Mouse (Mus musculus) gastrocnemius, postnatal 25 days (tissue): ENCODE results near the gene Ccnl2. TPM values are rescaled to one million over a fixed set of nuclear protein-coding genes. Genes with fewer than 3 reads are reported as not detected.

Source experiments
- DNase-seq: peaks from one replicate; pipeline ENCODE4 v3.0.0; 2022
- total RNA-seq, 2 experiments: library from RNA; stranded (reverse); gene quantifications; 1 replicate in 1 of 2; 2 replicates in 1 of 2; pipeline ENCODE4 v1.2.3; 2021

Gene Ccnl2
- total RNA-seq, 2 experiments from 2014 or later = 20.4 to 26.6 TPM

DNA sequence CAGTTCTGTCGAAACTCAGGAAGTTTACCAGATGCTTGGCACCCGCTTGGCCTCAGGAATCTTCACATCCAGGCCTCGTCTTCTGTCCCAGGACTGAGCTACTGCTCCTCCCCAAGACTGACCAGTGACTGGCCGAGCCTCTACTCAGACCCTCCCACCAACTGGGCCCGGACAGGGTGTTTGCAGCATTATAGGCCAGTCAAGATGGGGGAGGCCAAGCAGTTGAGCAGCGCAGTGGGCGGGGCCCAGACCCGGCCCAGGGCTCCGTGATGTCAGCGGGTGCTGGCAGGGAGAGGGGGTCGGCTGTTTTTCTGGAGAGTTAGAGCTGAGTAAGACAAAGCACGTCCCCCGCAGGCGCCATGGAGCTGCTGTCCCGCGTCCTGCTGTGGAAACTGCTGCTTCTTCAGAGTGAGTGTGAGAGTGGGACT is 27.2 kb downstream of the Ccnl2 start, which contains the start of gene Mxra8:
Mxra8 (plus strand) TSS at position 198 of the 428 bp plus-strand sequence.
- DNase-seq = peak; percentile 96

DNA sequence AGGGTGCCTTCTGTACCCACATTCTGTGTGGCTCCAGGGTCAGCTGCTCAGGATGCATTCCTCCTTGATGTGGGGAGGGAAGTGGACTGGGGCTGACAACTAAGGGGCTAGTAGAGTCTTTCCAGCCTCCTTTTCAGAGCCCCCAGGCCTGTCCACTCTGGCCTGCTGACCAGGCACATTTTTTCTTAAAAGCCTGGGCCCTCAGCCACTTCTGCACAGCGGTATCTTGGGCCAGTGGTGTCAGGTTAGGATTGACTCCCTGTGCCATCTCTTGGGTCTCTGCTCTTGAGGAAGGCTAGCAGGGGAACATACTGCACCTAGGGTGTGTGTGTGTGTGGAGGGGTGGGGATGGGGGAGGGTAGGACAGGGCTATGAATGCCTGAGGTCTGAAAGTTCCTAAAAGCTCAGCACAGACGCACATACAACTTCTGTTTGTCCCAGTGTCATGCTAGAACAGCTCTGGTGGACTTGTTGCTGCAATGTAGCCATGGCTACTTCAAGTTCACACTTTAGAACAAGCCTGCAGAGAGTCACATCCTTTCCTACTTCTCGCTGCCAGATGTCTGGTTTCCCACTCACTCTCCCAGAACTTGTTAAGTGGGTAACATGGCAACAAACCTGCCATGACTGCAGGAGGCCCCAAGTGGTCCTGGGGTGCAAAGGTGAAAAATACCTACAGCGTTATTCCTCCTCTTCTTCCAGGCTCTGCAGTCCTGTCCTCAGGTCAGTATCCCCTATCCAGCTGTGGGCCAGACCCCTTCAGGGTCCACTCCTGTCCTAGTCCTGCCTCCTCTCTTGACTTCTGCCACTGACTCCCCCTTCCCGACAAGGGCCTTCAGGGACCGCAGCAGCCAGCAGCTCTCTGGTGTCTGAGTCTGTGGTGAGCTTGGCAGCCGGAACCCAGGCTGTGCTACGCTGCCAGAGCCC is 28.1 kb downstream of the Ccnl2 start:
- peak; percentile 71 for DNase-seq

DNA sequence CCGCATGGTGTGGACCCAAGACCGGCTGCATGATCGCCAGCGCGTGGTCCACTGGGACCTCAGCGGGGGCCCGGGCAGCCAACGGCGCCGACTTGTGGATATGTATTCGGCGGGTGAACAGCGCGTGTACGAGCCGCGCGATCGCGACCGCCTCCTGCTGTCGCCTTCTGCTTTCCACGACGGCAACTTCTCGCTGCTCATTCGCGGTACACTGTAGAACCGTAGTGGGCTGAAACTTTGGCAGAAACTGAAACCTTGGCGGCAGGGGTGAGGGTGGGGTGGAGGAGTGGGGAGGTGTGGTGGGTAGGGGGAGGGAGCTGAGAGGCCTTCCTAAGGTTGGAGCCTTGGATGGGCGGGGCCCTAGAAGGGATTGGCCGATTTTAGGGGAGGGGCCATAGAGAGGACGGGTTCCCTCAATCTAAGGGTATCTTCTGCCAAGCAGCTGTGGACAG is 28.7 kb downstream of the Ccnl2 start:
- DNase-seq = peak; percentile 70

DNA sequence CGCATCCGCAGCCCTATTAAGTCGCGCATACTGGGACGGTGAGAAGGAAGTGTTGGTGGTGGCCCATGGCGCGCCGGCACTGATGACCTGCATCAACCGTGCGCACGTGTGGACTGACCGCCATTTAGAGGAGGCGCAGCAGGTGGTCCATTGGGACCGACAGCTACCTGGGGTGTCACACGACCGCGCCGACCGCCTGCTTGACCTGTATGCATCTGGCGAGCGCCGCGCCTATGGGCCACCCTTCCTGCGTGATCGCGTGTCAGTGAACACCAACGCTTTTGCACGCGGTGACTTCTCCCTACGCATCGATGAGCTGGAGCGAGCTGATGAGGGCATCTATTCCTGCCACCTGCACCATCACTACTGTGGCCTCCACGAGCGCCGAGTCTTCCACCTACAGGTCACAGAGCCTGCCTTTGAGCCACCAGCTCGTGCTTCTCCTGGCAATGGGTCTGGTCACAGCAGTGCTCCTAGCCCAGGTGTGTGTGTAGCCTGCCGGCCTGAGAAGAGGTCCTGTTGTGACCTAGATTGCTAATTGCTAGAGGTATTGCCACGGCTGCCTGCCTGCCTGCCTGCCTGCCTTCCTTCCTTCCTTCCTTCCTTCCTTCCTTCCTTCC is 29.5 kb downstream of the Ccnl2 start:
- DNase-seq = no peak

DNA sequence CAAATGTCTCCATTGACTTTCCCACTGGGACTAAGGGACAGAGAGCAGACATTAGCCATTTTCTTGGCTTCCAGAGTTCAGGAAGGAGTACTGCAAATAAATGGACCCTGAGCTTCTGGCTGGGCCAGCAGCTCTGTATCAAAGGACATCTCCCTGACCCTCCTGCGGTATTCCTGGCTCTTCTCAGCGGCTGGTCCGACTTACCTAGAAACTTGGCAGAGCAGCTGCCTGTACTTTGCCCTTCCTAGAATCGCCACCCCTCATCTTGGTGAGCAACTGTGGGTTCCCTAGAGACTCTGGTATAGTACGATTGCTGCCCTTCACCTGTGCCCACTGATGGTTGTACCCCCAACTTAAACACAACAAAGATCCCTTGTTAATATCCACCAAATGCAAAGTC is 30.9 kb downstream of the Ccnl2 start:
- DNase-seq = no peak

DNA sequence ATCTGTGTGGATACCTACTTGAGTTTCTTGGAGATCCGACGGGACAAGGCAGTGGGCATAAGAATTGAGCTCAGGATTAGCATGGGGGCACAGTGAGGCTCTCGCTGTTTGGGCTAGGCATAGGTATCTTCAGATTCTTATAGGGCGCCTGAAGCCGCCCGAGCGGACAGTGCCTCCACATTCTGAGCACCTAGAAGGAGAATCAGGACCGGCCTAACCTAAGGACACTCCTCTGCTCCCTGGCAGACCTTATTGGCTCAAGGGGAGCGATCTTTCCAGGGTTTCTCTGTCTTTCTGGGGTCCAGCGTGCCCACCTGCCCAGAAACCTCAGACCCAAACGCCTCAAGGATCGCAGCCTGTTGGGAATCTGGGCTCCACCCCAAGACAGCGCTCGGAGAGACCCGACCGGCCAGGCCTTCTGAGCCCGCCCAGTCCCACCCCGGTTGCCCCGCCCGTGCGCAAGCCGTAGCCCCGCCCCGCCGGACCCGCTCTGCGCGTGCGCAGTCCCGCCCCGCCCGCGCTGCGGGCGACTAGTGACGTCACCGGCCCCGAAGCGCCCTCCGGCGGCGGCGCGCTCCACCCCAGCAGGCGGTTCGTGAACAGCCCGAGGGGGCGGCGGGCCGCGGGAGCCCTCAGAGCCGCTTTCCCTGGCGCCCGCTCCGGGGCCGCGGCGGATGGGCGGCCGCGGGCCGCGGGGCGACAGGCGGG is 34.7 kb downstream of the Ccnl2 start, which contains the start of gene Dvl1:
Dvl1 (plus strand) TSS at position 532 of the 708 bp plus-strand sequence.
- DNase-seq = peak; percentile 92

DNA sequence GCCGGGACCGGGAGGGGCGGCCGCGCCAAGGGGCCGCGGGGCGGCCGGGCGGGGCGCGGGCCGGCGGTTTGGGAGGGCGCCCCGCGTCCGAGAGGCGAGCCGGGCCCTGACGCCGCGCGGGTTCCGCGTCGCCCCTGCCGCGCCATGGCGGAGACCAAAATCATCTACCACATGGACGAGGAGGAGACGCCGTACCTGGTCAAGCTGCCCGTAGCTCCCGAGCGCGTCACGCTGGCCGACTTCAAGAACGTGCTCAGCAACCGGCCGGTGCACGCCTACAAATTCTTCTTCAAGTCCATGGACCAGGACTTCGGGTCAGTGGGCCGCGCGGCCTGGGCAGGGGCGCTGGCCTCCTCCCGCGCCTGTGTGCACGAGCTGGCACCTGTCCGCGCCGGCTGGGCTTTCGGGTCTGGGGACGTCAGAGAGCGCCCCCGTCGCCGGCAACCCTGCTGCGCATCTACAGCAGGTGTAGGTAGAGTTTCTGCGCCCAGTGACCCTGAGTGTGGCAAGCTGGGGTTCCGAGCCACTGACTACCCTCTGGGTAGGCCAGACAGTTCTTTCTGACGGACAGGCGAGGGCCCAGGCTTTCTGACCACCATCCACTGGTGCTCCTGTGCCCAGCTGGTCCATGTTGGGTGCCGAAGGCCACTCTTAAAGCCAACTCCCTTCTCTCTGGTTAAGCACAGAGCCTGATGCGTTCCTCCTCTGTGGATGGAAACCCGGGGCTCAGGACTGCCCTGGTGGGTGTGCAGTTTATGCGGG is 35.5 kb downstream of the Ccnl2 start:
- DNase-seq = peak; percentile 54

DNA sequence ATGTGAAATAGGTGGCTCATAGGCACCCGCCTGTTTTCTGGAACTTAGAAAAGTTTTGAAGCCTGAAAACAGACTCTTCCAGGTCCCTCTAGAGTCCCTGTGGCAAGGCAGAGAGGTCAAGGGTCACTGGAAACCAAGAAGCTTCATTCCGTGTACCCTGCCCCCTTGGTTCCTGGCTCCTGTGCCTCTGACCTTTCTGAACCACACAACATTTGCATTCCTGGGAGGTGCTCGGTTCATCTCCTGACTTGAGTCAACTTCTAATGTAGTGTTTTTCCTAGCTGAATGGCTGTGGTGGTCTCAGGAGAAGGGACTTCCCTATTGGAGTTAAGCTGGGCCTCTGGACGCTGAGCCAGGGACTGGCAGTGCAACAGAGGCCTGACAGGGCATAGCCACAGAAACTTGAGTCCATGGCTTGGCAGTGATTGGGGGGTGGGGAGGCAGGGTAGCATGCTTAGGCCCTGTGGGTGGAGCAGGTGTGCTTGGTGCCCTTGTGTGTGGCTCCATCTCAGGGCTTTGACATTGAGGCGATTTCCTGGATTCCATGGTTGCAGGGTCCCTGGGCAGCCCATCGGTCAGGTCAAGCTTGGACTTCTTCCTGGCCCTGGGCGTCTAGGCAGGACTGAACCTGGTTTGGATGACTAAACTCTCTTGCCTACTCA is 36.3 kb downstream of the Ccnl2 start:
- peak; percentile 80 for DNase-seq

DNA sequence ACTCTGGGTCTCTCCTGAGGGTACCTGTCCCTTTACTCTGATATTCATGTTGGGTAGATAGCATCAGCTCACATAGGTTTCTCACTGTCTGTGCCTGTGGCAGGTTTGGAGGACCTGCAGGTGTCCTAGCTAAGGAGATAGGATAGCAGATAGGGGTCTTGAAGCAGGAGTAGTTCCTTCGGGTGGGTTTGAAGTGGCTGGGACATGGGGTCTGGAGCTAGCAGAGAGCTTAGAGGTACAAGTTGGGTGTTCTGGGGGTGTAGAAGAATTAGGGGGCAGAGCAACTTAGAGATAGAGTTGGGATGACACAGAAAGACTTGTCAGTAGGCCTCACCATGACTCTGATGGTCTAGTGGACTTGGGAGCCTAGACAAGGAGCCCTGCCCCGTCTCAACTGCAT is 37.1 kb downstream of the Ccnl2 start:
- no peak for DNase-seq

DNA sequence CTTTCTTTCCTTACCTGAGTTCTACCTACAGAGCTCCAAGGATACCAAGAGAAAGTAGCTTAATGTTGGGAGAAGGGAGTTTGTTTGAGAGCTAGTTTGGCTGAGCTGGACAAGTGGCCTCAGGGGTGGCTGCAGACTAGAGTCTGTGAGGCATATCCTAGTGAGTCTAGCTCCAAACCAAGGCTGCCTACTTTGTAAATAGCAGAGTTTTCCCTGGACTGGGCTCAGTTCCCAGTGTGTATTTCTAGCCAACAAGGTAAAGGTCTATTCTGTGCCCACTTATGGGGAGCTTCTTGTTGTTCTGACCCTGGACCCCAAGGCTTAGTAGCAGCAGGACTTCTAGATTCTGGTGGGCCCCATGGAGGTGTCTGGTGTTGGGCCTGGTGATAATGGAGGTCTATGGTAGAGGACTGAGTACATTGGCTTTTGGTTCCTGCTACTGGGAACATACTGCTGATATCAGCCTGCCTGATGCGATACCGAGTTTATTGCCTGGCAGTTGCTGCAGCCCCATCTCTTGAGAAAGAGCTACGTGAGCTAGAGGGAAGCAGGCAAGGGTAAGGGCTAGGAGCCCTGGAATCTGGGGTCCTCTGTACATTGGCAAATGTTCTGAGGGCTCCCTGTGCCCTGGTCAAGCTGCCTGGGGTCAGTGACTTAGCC is 37.6 kb downstream of the Ccnl2 start:
- no peak for DNase-seq

DNA sequence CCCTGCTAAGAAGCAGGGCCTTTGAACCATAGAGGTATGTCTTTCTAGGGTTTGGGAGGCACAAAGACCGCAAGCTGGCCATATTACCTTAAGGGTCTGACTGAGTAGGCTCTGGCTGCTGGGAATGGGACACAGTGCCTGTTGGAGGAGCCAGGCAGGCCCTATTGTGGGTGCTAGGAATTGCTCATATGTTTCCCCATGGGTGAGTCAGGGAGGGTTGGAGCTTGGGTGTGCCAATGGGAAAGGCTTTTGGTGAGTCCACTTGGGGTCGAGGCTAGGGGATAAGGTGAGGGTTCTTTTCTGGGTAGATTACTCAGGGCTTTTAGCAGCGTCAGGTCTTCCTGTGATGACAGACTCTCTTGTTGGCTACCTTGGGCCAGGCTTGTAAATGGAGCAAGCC is 39.1 kb downstream of the Ccnl2 start:
- DNase-seq = no peak

DNA sequence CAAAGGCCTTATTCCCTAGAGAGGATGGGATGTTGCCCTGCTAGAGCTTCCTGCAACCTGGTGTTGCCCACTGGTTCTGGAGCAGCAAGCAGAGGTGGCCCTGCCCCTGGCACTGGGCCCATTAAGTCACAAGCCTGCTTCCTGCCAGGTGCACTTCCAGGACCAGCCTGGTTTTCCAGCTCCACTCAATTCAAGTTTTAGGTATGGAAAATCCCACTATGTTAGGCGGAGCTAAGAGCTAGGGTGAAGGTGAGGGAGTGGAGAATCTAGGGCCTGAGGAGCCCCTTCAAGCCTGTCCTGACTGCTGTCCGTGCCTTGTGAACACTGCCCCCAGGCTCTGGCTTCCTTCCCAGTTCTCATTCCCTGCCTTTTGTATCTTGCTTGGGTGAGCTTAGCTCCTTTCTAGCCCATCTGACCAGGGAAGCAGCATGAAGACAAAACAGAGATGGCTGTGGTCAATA is 39.7 kb downstream of the Ccnl2 start:
- DNase-seq = no peak

DNA sequence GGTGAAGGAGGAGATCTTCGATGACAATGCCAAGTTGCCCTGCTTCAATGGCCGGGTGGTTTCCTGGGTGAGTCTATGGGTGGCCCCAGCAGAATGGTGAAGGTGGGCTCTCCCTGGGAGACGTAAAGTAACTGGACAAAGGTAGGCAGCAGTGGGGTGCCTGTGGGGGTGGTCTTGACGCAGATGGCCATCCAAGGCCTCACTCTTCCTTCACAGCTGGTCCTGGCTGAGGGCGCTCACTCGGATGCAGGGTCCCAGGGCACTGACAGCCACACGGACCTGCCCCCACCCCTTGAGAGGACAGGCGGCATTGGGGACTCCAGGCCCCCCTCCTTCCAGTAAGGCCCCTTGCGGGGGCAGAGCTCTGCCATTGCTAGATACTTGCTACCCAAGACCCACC is 41.1 kb downstream of the Ccnl2 start:
- DNase-seq = no peak

DNA sequence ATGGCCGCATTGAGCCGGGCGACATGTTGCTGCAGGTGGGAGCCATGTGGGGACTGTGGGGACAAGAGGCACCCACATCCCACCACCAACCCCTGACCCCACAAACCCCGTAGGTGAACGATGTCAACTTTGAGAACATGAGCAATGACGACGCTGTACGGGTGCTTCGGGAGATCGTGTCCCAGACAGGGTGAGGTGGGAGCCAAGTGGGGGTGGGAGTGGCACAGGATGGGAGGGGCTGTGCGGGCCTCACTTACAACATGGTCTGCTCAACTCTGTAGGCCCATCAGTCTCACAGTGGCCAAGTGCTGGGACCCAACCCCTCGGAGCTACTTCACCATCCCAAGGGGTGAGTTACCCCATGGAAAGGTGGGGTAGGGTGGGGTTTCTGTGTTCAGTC is 42.7 kb downstream of the Ccnl2 start:
- DNase-seq = no peak

DNA sequence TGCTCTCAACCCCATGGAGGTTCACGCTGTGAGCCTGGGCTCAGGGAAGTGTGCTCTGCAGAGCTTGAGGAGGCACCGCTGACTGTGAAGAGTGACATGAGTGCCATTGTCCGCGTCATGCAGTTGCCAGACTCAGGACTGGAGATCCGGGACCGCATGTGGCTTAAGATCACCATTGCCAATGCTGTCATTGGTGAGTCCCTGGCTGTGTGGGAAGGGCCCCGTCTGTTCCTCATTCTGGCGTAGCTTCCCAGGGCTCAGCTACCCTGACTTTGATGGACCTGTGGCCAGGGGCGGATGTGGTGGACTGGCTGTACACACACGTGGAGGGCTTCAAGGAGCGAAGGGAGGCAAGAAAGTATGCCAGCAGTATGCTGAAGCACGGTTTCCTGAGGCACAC is 43.8 kb downstream of the Ccnl2 start:
- DNase-seq = peak; percentile 3

DNA sequence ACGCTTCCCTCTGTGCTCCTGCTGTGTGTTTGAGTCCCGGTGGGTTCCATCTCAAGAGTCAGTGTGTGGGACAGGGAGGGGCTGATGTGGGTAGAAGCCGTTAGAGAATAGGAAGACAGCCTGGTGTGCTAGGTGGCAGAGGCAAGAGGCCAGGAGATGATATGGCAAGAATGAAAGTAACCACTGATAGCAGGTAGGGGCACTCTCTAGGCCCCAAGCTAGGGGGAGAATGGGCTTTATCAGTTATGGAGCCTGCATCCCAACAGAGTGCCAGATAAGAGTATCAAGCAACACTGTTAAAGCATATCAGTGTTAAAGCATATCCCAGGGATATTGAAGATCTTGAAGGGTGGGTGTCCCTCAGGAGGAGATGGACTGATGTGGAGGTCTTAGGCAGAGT is 44.6 kb downstream of the Ccnl2 start:
- no peak for DNase-seq

DNA sequence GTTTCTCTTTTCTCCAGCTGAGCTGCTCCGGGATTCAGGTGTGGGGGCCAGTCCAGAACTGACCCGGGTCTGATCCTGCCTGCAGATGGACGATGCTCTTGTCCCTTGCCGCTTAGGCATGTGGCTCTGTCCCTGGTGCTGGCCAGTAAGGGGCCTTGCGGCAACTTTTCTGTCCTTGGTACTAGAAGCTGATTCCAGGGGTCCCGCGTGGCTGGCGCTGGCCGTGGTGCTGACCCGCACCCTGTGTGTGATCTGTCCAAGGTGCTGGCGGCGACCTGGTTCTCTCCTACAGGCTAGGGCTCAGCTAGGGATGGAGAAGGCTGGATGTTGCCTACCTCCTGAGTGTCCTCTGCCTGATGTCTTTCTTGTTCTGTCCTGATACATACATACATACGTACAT is 47.0 kb downstream of the Ccnl2 start:
- no peak for DNase-seq

DNA sequence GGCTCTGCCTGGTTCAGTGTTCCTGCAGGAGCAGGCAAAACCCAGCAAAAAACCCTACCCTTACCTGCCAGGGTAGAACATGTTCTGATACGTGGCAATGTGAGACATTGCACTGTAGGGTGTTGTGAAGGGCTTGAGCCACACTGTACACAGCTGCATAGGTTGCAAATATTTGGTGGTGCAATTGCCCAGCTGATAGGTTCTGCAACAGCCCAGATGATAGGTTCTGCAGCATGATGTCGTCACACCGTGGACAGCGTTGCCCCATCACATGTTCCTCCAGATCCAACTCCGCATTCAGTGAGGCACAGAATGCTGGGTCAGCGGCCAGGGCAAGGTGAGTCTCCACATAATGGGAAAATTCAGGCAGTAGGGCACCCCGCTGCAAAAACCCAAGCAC is 49.5 kb downstream of the Ccnl2 start:
- no peak for DNase-seq

DNA sequence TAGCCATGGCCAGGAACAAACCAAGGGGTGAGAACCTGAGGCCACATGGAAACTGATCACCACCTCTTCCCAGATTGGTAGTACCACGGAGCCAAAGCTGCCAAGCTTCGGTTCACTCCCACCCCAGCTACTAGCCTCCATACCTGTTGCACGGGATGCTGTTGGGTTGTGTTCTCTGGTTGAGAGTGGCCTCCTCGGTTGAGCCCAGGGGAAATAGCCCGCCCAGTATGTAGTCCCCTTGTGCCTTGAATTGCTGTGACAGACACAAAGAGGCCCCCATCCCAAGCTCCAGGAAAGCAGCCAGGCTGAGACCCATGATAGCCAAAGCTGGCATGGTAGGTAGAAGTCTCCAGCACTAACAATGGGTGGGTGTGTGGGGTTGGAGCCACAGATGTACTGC is 50.7 kb downstream of the Ccnl2 start, which contains the start of gene Tas1r3:
Tas1r3 (minus strand) TSS at position 362 of the 400 bp plus-strand sequence.
- DNase-seq = no peak

DNA sequence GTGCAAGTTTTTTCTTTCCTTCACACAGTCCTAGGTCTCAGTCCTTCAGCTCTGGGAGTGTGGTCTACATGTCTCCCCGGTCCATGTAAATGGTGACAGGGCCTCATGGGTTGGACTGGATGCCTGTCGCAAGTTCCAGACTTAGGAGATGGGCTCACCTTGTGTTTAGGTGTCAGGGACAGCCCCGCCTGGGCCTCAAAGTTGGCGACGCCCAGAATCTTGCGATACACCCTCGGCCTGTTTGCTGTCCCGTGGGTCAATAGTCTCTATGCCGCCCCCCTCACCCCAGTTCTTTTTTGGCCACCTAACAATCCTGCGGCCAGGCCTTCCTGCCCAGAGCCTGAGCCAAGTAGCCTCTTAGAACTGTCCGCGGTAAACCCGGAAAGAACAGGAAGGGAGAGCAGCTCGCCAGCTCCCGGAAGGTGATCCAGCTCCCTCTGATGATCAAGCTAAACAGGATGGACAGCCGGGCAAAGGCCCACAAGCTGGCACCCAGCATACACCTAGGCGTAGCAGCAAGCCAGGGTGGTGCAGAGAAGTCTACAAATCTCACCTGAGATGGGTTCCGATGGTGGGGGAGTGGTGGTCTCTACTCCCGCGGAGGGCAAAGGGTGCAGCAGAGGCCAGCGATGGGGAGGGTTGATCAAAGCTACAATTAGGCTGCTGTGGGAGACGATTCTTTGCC is 56.5 kb downstream of the Ccnl2 start:
- no peak for DNase-seq
